Comparison of ENCODE assay signal across 11 mouse cellular contexts in the genomic region with DNA sequence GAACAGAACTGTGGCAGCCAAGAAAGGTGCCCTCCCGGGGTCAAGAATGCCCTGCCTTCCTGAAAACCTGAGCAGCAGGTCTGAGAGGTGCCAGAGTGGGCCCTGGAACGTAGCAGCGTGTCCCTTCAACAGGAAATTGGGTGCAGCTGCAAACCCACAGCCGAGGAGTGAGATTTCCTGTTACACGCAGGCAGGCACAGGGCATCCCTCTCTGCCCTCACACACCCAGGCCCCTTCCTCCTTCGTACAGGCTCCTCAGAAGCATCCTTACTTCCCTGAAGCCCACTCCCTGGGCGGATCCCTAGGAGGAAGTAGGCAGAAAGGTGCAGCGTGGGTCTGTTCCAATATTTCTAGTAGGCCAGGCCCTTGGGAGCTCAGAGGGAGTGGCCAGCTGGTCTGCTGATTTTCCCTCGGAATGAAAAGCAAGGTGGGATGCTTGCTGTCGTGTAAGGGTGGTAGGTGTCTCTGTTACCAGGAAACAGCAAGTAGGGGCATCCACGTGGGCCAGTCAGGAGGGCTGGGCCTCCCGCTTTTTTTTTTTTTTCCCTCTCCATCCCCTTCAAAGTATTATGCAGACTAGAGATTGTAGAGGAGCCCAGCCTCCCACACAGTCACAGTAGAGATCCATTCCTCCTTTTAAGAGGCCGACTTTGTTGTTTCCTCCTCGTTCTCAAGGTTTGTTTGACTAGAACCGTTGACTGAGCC.
A peak's percentile ranks its signal among the peaks of the same experiment; 100 is the strongest.
DNase-seq lines count a peak whose midpoint lies in the region; ATAC-seq lines count a peak whose summit lies in the region.
"Had no signal": no experiment of that assay in that cellular context is flagged by ENCODE, and none has a peak within 500 bp of the region (broad histone marks: within the 10 kb centered on the region; RNA-seq: fewer than 3 reads in every experiment).

No protein-coding gene starts in this region.

- WGBS in midbrain, embryonic 10.5 days: 69% methylated on average over 15 of the region's 15 CpGs
- whole genome bisulfite sequencing in midbrain, embryonic 13.5 days: 70% methylated on average over 15 of the region's 15 CpGs
- WGBS in embryonic facial prominence, embryonic 15.5 days: 39% methylated on average over 15 of the region's 15 CpGs
- 73% methylated on average over 15 of the region's 15 CpGs for WGBS in forebrain, embryonic 13.5 days
- WGBS in forebrain, embryonic 11.5 days: 74% methylated on average over 15 of the region's 15 CpGs

- DNase-seq in midbrain, embryonic 10.5 days (ENCODE audit: low spot score): no peak
- peak; percentile 43 for DNase-seq in lung, postnatal 10 days
- DNase-seq in thymus, postnatal 0 days (ENCODE audit: low spot score): peak; percentile 78
- no peak for DNase-seq in forebrain, embryonic 11.5 days (ENCODE audit: low spot score)
- no peak for DNase-seq in left cerebral cortex, adult 11 months (ENCODE audit: low spot score)
- DNase-seq: gastrocnemius, postnatal 10 days; kidney, postnatal 14 days had no signal

- H3K9me3 ChIP-seq in midbrain, embryonic 10.5 days (replicated peaks): no peaks in the 10 kb centered on the region
- no peaks in the 10 kb centered on the region for H3K9me3 ChIP-seq in midbrain, embryonic 13.5 days
- H3K9me3 ChIP-seq in embryonic facial prominence, embryonic 15.5 days (replicated peaks): no peaks in the 10 kb centered on the region; the same call in 1 of the 2 replicates
- no peaks in the 10 kb centered on the region for H3K9me3 ChIP-seq in forebrain, embryonic 13.5 days (replicated peaks)
- H3K9me3 ChIP-seq in forebrain, embryonic 11.5 days (ENCODE audit: control insufficient read depth, low read length): no peaks in the 10 kb centered on the region
- H3K9me3 ChIP-seq: liver, embryonic 15.5 days had no signal

- no peak overlapping the region for H3K9ac ChIP-seq in midbrain, embryonic 13.5 days (replicated peaks)
- no peak overlapping the region for H3K9ac ChIP-seq in embryonic facial prominence, embryonic 15.5 days
- H3K9ac ChIP-seq in forebrain, embryonic 13.5 days: no peak overlapping the region
- no peak overlapping the region for H3K9ac ChIP-seq in forebrain, embryonic 11.5 days (ENCODE audit: low read length)
- H3K9ac ChIP-seq: liver, embryonic 15.5 days had no signal

- peak overlapping the region; percentile 35; the same call in 1 of the 2 replicates for H3K27ac ChIP-seq in midbrain, embryonic 10.5 days (replicated peaks)
- H3K27ac ChIP-seq in midbrain, embryonic 13.5 days: no peak overlapping the region
- H3K27ac ChIP-seq in embryonic facial prominence, embryonic 15.5 days (replicated peaks): peak overlapping the region; percentile 79
- no peak overlapping the region for H3K27ac ChIP-seq in forebrain, embryonic 13.5 days
- H3K27ac ChIP-seq in forebrain, embryonic 11.5 days (ENCODE audit: low read depth, low read length): no peak overlapping the region
- H3K27ac ChIP-seq: liver, embryonic 15.5 days had no signal

- peaks cover 19% of the 10 kb centered on the region; the same call in 1 of the 2 replicates for H3K27me3 ChIP-seq in midbrain, embryonic 10.5 days (ENCODE audit: low read depth, poor library complexity, severe bottlenecking)
- 0 out of 2 replicates have a peak, but pooled peaks cover 4% of the 10 kb centered on the region for H3K27me3 ChIP-seq in midbrain, embryonic 13.5 days
- no peaks in the 10 kb centered on the region for H3K27me3 ChIP-seq in embryonic facial prominence, embryonic 15.5 days
- 0 out of 2 replicates have a peak, but pooled peaks cover 8% of the 10 kb centered on the region for H3K27me3 ChIP-seq in forebrain, embryonic 13.5 days
- H3K27me3 ChIP-seq in forebrain, embryonic 11.5 days (ENCODE audit: control insufficient read depth, insufficient read depth, low read length): no peaks in the 10 kb centered on the region
- H3K27me3 ChIP-seq: liver, embryonic 15.5 days had no signal

- H3K4me1 ChIP-seq in midbrain, embryonic 10.5 days: peaks cover 25% of the 10 kb centered on the region
- H3K4me1 ChIP-seq in midbrain, embryonic 13.5 days (replicated peaks): peaks cover 8% of the 10 kb centered on the region
- peaks cover 35% of the 10 kb centered on the region for H3K4me1 ChIP-seq in embryonic facial prominence, embryonic 15.5 days
- H3K4me1 ChIP-seq in forebrain, embryonic 13.5 days: peaks cover 5% of the 10 kb centered on the region; the same call in 1 of the 2 replicates
- H3K4me1 ChIP-seq in forebrain, embryonic 11.5 days (replicated peaks; ENCODE audit: control insufficient read depth, insufficient read depth, low read length): peaks cover 2% of the 10 kb centered on the region; the same call in 1 of the 2 replicates
- H3K4me1 ChIP-seq: liver, embryonic 15.5 days had no signal

- no peaks in the 10 kb centered on the region for H3K36me3 ChIP-seq in midbrain, embryonic 10.5 days
- H3K36me3 ChIP-seq in midbrain, embryonic 13.5 days: no peaks in the 10 kb centered on the region
- H3K36me3 ChIP-seq in embryonic facial prominence, embryonic 15.5 days: no peaks in the 10 kb centered on the region
- no peaks in the 10 kb centered on the region for H3K36me3 ChIP-seq in forebrain, embryonic 13.5 days (ENCODE audit: poor library complexity, severe bottlenecking)
- H3K36me3 ChIP-seq in forebrain, embryonic 11.5 days (ENCODE audit: control insufficient read depth, insufficient read depth, low read length): no peaks in the 10 kb centered on the region

- H3K4me3 ChIP-seq in midbrain, embryonic 10.5 days: no peak overlapping the region
- H3K4me3 ChIP-seq in midbrain, embryonic 13.5 days (replicated peaks): no peak overlapping the region
- no peak overlapping the region for H3K4me3 ChIP-seq in embryonic facial prominence, embryonic 15.5 days (replicated peaks)
- no peak overlapping the region for H3K4me3 ChIP-seq in forebrain, embryonic 13.5 days
- H3K4me3 ChIP-seq in forebrain, embryonic 11.5 days (ENCODE audit: low read depth, low read length): no peak overlapping the region
- H3K4me3 ChIP-seq: liver, embryonic 15.5 days had no signal

- no peak overlapping the region for H3K4me2 ChIP-seq in midbrain, embryonic 13.5 days (replicated peaks)
- H3K4me2 ChIP-seq in embryonic facial prominence, embryonic 15.5 days (replicated peaks): no peak overlapping the region
- H3K4me2 ChIP-seq in forebrain, embryonic 13.5 days: no peak overlapping the region
- no peak overlapping the region for H3K4me2 ChIP-seq in forebrain, embryonic 11.5 days (ENCODE audit: low read depth, low read length, severe bottlenecking)
- H3K4me2 ChIP-seq: liver, embryonic 15.5 days had no signal

- ATAC-seq in midbrain, embryonic 13.5 days: no peak
- peak; percentile 12; the same call in 1 of the 2 replicates for ATAC-seq in embryonic facial prominence, embryonic 15.5 days (ENCODE audit: insufficient number of reproducible peaks, low FRiP score, low TSS enrichment, low read depth)
- no peak for ATAC-seq in forebrain, embryonic 13.5 days
- no peak for ATAC-seq in forebrain, embryonic 11.5 days (replicated peaks; ENCODE audit: low FRiP score)

Comparison
In these comparisons a context has a peak if more than half of its experiments do, and no peak if none do; other contexts are left out.
1. H3K27ac ChIP-seq: peak in midbrain, embryonic 10.5 days (single experiment) and embryonic facial prominence, embryonic 15.5 days (single experiment); none in midbrain, embryonic 13.5 days (single experiment), forebrain, embryonic 13.5 days (single experiment) and forebrain, embryonic 11.5 days (single experiment).
2. DNase-seq: peak in lung, postnatal 10 days (single experiment) and thymus, postnatal 0 days (single experiment); none in midbrain, embryonic 10.5 days (single experiment), forebrain, embryonic 11.5 days (single experiment) and left cerebral cortex, adult 11 months (single experiment).